In genomic region chr3:71220379-71220778, GRCm38 (mm10) we compare ENCODE assay signal across 17 mouse cellular contexts.
"Had no signal": no experiment of that assay in that cellular context is flagged by ENCODE, and none has a peak within 500 bp of the region (broad histone marks: within the 10 kb centered on the region; RNA-seq: fewer than 3 reads in every experiment).

No protein-coding gene starts in this region.

- ATAC-seq: intestine, embryonic 16.5 days; liver, postnatal 0 days; lung, postnatal 0 days; midbrain, embryonic 15.5 days had no signal

- H3K27ac ChIP-seq: liver, embryonic 14.5 days; macrophage; midbrain, embryonic 12.5 days; midbrain, embryonic 15.5 days; neural tube, embryonic 12.5 days; neural tube, embryonic 15.5 days had no signal

- H3K4me3 ChIP-seq: midbrain, embryonic 12.5 days; midbrain, embryonic 15.5 days; neural tube, embryonic 12.5 days; neural tube, embryonic 15.5 days had no signal

- DNase-seq: kidney, adult 18-20 months; kidney, adult 9 months; kidney, postnatal 14 days; kidney, postnatal 4 days; liver, postnatal 0 days; lung, embryonic 14.5 days; thymus, adult 2 months; thymus, postnatal 14 days; thymus, postnatal 4 days had no signal
